Mouse (Mus musculus): ENCODE data around the gene Mapkapk2.

DNA sequence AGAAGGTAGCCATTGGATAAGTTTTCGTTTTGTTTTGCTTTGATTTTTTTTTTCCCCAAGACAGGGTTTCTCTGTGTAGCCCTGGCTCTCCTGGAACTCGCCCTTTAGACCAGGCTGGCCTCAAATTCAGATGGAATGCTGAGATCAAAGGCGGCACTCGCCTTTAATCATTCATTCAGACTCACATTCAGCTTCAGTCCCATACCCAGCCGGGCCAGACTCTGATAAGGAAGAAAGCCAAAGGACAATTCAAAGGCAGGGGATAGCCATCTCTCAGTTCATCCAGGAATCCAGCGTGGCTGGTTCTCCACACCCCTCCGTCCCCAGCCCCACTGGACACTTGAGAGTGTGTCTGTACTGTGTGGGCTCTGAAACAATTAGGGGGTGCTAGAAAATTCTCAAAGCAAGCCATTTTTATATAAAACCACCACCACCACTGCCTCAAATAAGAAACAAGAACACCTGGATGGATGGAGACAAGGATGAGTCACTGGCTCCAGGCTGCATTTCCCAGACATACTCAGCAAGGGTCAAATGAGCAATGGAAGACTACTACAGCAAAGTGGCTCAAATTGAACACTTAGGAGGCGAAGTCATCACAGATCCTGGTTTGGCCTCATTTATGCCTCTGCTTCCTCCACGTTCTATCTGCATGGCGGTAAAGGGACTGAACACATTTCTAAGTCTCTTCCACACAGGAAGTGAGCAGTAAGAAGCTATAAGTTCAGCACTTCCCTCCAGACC lies 26.1 kb upstream of the Mapkapk2 start:
- TF ChIP-seq CTCF (IDR thresholded peaks at IDR 0.05; ENCODE audit: low read depth, low read length) (no peak), POLR2A (IDR thresholded peaks at IDR 0.05; ENCODE audit: borderline replicate concordance, low read depth, low read length) (no peak)

All from bone marrow macrophage, adult 2 months (primary cell).